Mouse (Mus musculus) heart, postnatal 4 days (tissue): ENCODE results near the gene Sfxn1. TPM values are rescaled to one million over a fixed set of nuclear protein-coding genes. Genes with fewer than 3 reads are reported as not detected.

Source experiments
- DNase-seq: peaks from one replicate; pipeline ENCODE4 v3.0.0; 2021
- total RNA-seq, 2 experiments: library from RNA; stranded (reverse); gene quantifications; 2 replicates each; pipeline ENCODE4 v1.2.3; 2021

The Sfxn1 gene
- 10 to 100 TPM; 13.5 to 16.5 TPM for total RNA-seq

DNA sequence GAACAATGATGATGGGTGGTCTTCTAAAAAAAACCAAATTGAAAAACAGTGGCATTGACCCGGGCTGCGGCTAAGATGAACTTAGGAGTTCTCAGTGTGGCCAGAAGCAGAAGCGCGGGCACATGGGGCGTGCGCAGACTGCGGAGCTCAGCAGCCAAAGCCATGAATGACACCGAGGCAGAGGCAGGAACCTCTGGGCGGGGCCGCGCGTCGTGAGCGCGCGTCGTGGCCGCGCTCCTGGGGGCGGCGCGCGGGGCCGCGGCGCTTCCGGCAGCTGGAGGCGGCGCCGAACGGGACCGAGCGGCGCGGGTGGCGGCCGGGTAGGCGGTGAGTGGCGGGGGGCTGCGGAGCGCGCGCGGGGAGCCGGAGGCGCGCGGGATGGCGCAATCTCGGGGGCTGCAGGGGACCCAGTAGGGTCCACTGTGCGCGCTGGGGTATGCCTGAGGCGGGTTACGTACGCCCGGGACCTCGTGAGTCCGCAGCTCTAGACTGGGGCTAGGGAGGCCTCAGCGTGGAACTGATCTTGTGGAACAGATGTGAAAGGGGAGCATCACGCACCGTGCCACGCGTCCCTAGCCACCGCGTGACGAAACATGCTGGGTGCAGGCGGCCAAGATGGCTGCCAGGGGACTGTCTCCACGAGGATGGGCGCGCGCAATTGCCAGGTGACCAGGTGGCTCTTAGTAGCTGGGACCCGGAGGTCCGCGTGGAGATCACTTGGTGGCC is at the start of gene Sfxn1:
TSS of gene Sfxn1 (plus strand) at position 264 of the 726 bp plus-strand sequence.
- DNase-seq, result peak; percentile 71

DNA sequence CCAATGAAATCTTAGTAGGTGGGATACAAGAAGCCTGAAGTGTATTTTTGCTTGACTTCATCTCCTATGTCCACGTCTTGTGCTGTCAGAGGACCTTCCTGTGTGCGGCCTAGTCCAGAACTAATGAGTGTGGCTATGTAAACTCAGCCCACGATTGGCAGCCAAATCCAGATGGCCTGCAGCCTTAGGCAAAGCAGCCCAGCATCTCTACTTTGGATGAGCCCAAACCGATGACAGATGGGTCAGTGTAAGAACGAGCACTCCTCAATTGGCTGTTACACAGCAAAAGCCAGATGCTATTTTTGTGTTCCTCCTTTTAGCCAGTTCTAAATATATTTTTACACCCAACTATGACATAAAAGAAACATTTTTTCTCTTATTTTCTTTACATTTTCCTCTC is 48.4 kb upstream of the Sfxn1 start:
- no peak for DNase-seq

DNA sequence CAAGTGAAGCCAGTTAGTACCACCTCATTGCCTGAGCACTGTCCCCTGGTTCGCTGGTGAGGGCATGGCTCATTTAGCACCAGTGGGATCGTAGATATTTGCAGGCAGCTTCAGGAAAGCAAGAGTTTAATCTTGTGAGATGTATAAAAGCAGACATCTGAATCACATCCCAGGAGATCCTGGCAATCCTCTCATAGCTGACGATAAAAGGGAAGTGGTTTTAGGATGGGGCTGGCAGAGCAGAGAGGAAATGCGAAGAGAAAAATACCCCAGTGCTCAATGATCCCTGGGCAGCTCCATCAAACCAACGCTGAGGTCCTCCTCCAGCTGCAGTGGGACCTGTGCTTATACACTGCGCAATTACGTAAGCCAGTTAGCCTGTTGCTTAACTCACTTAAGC is 44.6 kb upstream of the Sfxn1 start:
- no peak for DNase-seq

DNA sequence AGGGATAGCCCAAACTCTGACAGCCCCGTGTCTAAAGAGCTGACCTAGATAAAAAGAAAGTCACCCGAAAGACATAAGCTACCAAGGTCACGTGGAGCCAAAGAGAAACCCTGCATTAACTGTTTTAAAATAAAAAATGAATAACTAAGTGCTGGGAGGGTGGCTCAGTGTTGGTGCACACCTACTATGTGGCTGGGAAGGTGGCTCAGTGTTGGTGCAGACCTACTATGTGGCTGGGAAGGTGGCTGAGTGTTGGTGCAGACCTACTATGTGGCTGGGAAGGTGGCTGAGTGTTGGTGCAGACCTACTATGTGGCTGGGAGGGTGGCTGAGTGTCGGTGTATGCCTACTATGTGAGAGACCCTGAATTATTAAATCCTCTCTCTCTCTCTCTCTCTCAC is 38.0 kb upstream of the Sfxn1 start:
- no peak for DNase-seq

DNA sequence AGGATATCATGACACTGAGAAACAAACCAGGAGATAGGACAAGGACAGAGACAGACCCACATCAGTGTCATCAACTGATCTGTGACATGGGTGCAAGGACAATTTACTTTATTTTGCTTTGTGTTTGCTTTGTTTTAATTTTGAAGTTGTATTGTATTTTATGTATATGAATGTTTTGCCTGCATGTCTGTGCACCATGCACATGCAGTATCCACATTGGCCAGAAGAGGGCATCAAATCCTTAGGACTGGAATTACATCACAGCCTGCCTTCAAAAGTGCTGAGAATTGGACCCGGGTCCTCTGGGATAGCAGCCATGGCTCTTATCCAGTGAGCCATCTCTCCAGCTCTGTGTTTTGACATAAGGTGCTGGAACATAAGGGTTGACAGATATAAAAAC is 36.1 kb upstream of the Sfxn1 start:
- DNase-seq, result peak; percentile 17

DNA sequence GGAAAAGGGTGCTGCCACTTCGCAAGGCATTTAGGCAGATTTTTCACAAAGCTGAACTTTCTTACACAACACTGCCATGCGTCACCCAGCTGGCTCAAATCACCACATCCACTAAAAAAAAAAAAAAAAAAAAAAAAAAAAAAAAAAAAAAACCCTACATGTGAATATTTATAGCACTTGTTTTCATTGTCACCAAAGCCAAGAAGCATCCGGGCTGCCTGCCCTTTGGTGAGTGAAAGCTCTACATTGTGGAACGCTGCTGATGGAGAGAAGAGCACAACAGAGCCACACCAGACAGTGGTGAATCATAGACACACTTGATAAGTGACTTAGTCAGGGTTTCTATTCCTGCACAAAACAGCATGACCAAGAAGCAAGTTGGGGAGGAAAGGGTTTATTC is 33.7 kb upstream of the Sfxn1 start:
- DNase-seq, result peak; percentile 8

DNA sequence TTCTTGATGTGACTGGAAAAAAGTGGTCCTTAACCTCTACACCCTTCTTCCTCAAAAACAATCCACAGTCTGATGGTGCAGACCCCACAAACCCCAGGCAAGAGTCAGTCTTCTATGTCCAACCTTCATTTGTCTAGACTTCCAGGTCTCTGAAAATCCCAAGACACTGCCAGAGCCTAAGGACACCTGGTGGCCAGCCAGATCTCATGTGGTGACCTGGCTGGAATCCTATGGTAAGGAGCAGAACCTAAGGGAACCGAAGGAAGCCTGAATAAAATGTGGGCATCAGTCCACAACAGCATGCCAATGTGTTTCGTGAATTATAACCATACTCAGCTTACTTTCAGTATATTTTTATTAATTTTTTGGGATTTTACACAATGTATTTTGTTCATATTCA is 31.4 kb upstream of the Sfxn1 start:
- DNase-seq, result no peak

DNA sequence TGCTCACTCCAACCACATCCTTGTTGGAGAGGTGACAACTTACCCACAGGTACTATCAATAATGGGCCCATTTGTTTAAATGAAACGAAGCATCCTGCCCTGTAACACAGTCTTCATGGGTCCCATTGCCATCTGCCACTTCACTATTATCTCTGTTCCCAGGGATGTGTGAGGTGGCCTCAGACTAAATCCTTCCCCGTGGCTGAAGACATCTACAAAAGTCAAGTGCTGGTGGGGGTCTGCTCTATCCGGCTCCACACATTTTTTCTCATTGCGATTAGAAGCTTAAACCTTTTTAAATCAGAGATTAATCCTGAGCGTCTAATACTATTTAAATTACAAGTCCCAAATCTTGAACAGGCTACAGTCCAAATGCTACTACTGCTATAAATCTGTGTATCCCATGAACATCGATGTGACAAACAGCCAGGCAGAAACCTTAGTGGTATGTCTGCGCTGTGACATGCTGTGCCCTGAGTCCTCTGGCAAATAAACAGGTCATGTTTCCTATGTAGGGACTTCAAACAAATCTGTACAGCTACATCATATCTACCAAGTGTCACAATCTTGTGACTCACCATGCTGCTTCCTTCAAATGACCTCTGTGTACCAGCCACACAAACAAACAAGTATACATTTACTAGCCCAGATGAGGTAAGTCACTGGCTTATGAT is 22.9 kb upstream of the Sfxn1 start:
- DNase-seq, result no peak

DNA sequence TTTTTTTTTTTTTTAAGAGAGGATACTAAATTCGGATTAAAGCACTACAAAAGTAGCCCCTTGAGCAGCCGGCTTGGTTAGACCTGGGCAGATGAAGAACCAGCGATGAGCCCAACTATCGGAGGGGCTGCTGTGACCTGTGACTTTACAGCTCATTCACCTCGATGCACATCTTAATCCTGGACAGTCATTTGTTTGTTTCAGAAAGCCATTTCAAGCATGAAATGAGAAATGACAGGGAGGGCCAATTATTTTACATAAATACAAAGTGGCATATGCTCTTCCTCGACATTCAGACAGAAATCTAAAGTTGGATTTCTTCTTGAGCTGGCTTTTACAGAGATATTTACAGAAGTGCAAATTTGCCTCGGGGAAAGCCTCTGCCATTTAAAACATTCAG is 20.0 kb upstream of the Sfxn1 start:
- no peak for DNase-seq

DNA sequence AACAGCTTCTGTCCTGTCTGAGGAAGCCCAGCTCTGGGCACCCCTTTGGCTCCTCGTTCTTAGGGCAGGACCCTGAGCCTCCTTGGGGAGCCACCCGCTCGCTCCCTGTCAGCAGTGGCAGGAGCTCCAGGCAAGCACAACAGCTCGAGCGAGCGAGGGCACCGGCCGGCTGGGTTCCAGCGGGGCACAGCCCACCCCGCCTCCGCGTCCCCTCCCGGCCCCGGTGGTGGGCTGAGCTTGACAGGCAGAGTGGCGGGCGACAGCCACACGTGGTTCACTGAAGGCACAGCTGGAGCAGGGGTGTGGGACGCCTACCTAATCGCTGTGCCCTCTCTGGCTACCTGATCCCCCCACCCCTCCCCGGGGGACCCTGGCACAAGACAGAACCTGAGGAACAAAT is 16.7 kb upstream of the Sfxn1 start:
- peak; percentile 17 for DNase-seq

DNA sequence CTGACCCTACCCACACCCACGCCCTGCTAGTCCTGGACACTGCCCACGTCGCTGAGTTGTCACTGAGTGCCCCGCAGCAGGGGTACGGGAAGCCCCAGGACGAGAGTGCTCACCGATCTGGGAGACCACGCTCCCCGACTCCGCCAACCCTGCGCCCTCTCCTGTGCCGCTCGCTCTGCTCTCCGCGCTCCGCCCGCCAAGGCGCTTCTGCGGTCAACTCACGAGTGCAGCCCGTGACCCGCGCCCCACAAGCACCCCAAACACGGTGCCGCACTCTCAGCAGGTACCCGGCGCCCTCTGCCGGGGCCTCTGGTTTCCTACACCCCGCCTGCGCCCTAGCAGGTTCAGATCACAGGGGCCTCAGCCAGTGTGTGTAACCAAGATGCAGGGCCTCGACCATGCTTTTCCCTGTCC is 16.2 kb upstream of the Sfxn1 start, which contains the start of gene Drd1:
TSS of gene Drd1 (minus strand) at position 258 of the 414 bp plus-strand sequence.
- peak; percentile 80 for DNase-seq

DNA sequence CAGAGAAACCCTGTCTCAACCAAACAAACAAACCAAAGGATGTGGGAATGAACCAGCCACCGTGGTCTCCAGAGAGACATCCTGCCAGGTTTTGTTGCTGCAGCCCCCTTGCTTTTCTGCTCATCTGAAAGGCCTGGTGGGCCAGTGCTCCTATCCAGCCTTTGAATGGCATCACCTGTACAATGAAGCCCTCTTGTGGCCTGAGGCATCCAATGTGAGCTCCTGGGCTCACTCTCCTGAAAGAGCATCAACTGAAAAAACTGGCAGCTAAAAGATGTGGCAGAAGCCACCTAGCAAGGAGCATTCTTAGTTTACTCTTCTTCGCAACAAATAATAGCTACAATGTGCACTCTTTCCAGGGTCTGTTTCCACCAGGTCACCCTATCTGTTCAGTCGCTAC is 9.6 kb upstream of the Sfxn1 start:
- DNase-seq, result no peak

DNA sequence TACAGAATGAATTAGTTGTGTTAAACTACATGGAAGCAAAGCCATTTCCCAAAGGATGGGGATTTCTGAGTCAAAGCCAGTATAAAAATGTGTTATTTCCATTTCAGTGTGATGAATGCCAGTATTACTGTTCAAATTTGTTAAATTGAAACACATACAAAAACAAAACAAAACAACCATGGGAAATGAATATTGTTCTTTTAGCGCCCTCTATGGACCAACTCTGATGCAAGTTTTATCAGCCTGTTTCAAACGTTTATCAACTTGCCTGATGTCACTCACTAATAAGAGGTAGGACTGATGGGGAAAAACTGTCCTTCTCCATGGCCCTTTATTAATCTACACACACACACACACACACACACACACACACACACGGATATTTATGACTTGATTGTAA is 8.4 kb upstream of the Sfxn1 start:
- DNase-seq, result peak; percentile 30

DNA sequence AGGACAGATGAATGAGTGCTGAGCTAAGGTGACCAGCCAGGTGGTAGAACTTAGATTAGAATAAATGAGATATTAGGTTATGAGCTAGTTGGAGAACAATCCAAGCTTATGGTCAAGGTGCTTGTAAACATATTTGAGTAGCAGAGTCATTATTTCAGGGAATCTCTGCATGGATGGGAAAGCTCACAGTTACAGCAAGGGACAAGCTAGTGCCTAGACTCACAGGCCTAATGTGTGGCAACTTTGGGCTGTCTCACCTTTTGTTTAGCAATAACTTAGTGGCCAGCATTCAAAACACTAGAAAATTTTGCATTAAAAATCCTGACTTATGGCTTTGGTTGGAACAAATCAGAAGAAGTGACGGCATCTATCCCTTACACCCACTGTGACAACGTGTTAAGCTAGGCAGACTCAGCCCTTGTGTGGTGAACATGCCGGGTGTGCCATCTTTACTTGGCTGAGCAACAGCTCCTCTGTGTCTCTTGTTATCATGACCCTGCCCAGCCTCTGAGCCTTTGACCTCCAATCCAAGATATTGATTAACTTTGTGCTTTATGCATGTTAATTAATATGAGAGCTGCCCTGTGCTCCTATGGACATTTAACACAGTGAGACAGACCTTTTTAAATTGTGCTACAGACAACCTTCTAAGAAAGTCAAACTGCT is 5.5 kb upstream of the Sfxn1 start:
- no peak for DNase-seq

DNA sequence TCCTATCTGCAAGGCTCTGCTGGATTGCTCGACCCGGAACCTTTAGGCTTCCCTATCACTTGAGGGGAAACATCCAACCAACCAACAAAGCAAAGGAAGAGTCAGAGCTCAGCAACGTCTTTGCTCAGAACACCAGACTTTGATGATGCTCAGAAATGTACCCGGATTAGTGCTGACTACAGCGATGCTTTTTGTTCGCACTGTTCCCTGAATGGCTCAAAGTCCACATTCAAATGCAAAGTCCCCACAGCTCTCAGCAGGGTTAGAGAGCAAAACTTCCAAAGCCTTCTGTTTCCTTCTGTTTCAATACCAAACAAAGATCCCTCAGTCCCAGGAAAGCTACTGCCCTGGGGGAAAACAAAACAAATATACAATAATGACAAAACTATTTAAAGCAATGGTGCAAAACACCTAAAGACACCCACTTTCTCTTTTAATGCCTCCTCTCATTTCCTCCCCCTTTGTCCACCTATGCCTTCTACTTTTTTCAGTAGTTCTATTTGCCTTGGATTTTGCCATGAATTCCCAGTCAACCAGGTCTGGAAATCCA is 4.0 kb upstream of the Sfxn1 start:
- no peak for DNase-seq

DNA sequence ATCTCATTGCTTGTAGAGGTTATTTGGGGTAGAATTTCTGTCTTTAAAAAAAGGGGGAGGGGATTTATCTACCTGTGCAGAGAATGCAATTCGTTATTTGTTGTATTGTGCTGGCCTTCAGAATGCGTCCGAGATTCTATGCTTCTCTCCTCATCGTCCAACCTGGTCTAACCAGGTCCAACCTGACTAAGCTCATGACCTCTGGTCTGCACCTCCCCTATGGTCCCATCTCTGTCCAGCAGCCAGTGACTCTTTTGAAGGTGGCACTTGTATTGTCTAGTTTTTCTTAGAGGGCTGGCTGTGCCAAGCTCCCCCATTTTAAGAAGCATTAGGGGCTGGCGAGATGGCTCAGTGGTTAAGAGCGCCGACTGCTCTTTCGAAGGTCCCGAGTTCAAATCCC is 658 bp upstream of the Sfxn1 start:
- DNase-seq, result no peak

DNA sequence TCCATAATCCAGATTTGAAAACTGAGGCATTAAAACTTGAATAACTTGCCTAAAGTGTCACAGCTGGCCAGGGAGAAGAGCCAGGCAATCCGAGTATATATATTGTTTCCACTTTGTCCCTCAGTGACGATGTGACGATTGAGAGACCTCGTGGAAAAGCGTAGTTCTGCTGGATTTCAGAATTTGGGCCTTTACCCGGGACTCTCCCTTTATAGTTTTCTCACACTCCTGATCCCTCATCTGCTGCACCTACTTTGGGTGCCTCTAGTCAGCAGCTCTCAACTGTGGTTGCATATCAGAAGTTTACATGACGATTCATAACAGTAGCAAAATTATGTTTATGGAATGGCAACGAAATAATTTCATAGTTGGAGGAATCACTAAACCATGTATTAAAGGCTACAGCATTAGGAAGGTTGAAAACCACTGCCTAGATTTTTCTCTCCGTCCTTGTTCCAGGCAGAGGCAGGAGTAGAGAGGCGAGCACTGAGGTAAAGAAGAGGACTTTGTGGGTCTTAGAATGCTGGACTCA is 923 bp downstream of the Sfxn1 start:
- DNase-seq, result no peak

DNA sequence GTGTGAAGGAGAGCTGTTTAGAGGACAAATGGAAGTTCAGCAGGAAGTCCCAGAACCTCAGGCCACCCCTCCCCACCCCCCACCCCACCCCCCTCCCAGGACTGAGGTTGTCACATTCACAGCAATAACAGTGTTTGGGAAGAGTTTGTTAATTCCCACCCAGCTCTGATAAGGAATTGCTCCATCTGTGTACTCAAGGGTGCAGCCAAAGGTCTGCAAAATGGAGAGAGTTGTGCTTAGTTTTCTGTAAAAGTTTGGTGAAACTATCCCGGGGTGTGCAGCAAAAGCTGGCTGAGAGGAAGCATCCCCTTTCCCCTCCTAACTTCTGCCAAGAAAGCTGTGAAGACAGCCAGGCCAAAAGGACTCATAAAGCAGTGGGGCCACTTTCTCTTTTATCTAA is 1.4 kb downstream of the Sfxn1 start:
- peak; percentile 36 for DNase-seq

DNA sequence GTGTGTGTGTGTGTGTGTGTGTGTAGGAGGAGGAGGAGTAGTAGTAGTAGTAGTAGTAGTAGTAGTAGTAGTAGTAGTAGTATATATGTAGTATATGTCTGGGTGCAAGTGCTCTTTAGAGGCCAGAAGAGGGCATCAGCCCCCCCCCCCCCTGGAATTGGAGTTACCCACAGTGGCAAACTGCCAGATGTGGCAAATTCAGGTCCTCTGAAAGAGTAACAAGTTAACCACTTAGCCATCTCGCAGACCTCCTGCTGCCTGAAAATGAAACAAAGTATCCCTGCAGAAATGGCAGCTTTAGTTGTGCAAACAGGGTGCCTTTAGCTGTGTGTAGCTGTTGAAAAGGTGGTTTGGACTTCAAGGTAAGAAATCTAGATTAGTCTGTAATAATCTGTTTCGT is 1.8 kb downstream of the Sfxn1 start:
- DNase-seq, result no peak

DNA sequence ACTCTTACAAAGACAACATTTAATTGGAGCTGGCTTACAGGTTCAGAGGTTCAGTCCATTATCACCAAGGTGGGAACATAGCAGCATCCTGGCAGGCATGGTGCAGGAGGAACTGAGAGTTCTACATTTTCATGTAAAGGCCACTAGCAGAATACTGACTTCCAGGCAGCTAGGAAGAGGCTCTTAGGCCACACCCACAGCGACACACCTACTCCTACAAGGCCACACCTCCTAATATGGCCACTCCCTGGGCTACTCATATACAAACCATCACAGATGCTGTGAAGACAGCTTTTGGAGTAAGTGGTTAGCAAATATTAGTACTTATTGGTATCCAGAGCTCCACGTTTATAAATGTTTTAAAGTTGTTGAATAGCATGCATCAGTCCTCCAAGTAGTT is 3.7 kb downstream of the Sfxn1 start:
- DNase-seq, result no peak

DNA sequence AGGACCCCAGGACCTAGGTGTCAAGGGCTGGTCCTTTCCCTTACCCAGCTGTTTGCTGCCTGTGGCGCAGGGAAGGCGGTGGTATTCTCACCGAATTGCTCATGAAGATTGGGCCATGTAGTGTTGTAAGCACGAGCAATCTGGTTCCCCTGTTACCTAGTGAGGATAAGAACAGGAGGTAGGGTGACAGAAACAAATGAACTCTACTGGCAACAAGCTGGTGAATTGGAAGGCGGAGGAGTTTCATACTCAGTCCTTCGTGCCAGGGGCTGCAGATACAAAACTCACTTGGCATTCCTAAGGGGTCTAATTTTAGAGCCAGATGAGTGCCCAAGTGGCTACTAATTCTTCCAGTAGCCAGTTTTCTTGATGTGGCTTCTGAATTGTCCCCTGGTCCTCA is 4.4 kb downstream of the Sfxn1 start:
- DNase-seq, result no peak

DNA sequence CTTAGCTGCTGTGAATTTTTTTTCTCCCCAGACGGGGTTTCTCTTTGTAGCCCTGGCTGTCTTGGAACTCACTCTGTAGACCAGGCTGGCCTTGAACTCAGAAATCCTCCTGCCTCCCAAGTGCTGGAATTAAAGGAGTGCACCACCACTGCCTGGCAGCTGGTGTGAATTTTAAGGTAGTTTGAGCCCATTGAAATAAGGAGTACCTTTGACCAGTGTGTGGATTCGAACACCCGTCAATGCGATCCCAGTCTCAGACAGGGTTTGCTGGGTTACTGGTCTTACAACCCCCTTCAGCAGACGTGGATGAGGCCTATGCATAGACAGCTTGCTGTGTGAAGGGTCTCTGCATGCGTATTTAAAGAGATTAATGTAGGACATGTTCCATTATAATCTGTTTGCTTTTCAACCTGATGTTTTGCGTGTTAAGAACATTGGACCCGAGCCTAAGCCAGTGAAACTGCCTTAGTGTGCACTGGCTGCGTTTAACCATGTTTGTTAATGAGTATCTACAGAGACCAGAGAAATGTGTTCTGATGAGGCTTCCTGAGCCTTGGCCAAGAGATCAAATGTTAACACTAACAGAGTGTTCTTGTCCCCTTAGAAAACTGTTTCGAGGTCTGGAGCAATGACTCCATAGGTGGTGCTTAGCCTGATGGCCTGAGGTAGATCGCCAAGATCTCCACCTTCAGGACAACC is 5.2 kb downstream of the Sfxn1 start:
- DNase-seq, result no peak
